Mouse (Mus musculus) heart, postnatal 36 days (tissue): ENCODE data around the gene Bhlhb9. TPM values are rescaled to one million over a fixed set of nuclear protein-coding genes. Genes with fewer than 3 reads are reported as not detected.
"Not testable (repeated sequence)": the region's sequence is repeated elsewhere in the genome, so short reads cannot be mapped to it uniquely, and the experiment has no call there.

Experiments
- DNase-seq, 2 experiments: peaks; one replicate each; pipeline ENCODE4 v3.0.0; 2021 to 2022
- intact Hi-C: fragments of 180-260 bp; cut with DNase I; formaldehyde crosslinking; loops from one replicate; pipeline ENCODE4 v1.15.1; 2025
- total RNA-seq, 2 experiments: library from RNA; stranded (reverse); gene quantifications; 2 replicates each; pipeline ENCODE4 v1.2.3; 2021

Bhlhb9 gene
- total RNA-seq, result 10 to 100 TPM; 10.6 to 17.6 TPM

DNA sequence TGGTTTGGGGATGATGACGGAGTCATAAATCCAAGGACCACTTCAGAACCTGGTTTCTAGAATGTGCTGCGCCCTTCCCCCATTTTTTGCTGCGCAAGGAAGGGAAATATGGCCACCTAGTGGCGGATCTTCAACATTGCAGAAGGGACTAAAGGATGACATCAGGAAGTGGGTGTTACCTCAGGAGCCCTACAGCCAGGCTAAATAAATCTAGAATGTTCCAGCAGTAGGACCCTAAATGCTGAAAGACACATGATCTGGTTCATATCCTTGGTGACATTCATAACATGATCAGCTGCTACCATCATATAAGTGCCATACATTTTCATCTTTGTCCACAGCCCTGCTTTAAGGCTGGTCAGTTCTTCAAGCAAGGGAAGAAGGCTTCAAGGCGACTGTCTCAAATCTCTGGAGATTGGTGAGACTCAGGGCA is at the start of gene Bhlhb9:
Gene Bhlhb9, plus strand, starts transcription at position 383 of the 433 bp plus-strand sequence.
- intact Hi-C loops, result loop anchor here (5.0 kb wide), 2 partner anchors 35 to 230 kb away; no protein-coding TSS in a partner anchor
- DNase-seq, result peak; percentile 22 to 42

DNA sequence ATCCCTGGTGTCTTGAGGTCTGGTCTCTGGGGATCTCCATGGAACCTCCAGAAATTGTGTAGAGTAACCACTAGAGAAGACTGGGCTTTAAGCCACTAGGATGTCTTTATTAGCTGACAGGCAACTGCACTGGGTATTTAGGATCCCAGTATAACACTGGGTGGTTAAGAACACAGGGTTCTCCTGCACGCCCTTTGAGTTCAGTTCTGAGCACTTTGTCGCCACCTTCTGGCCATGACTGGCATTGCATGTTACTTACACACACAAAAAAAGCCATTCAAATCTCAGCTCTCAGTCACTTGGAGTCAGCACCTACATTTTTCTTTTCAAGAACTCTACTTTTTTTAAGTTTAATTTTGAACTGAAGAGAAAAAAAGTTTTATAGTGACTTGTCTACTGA is 44.6 kb upstream of the Bhlhb9 start:
- intact Hi-C loops, result loop anchor here (5.0 to 10.0 kb wide), 2 partner anchors 98 to 186 kb away; no protein-coding TSS in a partner anchor
- DNase-seq, result peak; percentile 62 to 80

DNA sequence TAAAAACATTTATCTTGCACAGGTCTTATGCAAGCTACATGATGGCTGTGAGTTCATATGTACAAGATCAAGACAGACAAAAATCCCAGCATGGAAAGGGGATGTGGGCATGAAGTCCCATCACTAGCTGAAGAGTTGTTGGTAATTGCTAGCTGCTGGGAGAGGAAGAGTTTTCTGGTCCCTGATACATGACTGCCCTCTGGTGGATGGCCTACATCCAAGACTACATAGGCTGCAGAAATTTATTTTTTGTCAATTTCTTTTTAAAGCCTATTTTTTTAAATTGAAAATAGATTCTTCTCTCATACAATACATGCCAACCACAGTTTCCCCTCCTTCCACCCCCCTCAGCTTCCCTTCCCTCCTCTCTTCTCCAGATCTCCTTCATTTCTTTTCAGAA is 35.7 kb upstream of the Bhlhb9 start:
- intact Hi-C loops, result loop anchor here (5.0 kb wide), 1 partner anchor 36 kb away; the partner anchor contains the start of gene Bhlhb9
- DNase-seq, result peak; percentile 13 to 22

DNA sequence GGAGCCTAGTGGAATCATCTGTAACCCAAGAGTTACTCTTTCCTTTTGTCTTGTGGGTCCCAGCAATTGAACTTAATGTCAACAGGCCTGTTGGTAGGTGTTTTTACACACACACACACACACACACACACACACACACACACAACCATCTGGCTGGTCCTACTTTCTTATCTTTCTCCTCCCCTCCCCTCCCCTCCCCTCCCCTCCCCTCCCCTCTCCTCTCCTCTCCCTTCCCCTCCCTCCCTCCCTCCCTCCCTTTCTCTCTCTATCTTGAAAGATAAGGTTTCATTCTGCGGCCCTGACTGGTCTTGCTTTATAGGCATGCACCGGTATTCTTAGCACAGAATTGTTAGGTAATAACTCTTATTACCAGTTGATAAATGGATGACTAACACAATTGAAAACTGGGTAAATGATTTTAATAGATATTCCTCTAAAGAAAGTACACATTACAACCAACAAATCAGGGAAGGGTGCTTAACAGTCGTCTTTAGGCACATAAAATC is 29.3 kb upstream of the Bhlhb9 start:
- intact Hi-C loops, result no loop called here
- DNase-seq, result no peak

DNA sequence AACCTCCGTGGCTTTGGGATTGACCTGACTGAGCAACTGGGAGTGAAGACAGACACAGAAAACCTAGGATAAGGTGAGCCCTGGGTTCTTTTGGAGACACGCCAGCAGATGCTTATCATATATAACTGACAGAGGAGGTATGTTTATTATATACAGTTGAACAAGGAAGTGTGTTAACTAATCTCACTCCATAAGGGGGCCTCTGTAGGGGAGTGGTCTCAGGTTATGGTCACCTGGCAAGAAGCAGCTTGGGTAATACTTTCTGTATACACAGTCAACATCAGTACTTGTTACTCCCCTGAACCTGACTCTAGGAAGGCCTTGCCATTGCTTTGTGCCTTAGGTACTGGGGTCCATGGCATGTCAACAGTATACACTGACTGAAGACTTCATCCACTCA is 28.8 kb upstream of the Bhlhb9 start:
- intact Hi-C loops, result no loop called here

DNA sequence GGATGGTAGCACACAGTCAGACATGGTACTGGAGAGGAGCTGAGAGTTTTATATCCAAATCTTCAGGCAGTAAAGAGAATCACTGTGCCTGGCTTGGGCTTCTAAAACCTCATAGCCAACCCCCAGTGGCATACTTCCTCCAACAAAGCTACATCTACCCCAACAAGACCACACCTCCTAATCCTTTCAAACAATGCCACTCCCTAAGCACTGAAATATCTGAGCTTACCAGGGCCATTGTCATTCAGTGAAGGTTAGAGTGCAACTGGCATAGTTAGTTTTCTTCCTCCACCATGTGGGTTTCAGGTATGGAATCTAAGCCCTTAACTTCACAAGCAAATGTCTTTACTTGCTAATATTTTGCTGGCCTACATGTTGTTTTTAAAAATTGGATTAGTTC is 5.9 kb upstream of the Bhlhb9 start:
- intact Hi-C loops, result no loop called here
- DNase-seq, result no peak

More for the DNA sequence above, 28.8 kb upstream of the Bhlhb9 start:
- no peak for DNase-seq

DNA sequence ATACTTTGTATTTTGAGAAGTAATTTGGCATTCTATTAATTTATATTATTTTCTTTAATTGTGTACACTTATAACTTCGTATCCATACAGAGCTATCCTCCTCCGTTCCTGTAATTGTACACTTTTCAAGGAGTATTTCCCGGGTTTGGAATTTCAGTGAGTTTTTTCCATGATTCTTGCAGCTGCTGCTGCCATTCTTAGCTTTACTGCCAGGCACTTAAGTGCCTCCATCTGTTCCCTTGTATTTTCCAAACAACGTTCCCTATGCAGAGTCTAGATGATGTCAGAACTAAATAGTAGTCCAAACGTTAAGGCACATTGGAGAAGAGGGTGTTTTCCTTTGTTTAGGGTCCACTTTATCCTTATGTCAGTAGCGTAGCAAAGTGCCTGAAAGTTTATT is 5.1 kb upstream of the Bhlhb9 start:
- intact Hi-C loops, result no loop called here
- DNase-seq, result no peak

DNA sequence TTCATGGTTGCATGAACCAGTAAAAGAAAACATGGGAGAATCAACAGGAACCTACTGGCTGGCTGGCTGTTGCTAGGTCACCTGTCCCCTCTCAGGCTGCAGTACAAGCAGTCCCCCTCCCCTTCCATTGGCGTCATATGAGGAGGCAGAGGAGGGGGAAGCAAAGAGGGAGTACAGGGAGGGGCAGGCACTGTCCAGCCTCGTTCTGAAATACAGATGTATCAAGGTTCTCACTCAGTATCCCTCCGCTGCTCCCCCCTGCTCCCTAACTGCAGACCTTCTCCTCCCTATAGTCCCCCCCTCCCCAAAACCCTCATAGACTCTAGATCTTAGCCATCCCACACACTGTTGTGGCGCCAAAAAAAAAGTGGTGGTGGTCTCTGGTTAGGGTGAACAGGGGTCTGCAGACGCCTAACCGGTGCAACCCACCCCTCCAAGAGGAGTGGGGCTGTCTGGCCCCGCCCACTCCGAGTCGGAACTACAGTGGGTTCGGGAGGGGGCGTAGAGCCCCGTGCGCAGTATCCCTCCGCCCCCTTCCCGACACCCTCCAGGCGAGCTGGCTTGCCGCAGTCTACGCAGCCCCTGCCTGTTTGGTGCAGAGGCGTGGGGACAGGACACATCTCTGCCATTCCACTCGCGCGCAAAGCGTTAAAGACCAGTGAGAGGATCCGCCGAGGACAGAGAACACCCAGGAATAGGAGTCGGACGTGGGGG is 1.6 kb upstream of the Bhlhb9 start:
- intact Hi-C loops, result loop anchor here (5.0 kb wide), 2 partner anchors 33 to 228 kb away; no protein-coding TSS in a partner anchor
- peak in 1 of 2 experiments; percentile 6 for DNase-seq

DNA sequence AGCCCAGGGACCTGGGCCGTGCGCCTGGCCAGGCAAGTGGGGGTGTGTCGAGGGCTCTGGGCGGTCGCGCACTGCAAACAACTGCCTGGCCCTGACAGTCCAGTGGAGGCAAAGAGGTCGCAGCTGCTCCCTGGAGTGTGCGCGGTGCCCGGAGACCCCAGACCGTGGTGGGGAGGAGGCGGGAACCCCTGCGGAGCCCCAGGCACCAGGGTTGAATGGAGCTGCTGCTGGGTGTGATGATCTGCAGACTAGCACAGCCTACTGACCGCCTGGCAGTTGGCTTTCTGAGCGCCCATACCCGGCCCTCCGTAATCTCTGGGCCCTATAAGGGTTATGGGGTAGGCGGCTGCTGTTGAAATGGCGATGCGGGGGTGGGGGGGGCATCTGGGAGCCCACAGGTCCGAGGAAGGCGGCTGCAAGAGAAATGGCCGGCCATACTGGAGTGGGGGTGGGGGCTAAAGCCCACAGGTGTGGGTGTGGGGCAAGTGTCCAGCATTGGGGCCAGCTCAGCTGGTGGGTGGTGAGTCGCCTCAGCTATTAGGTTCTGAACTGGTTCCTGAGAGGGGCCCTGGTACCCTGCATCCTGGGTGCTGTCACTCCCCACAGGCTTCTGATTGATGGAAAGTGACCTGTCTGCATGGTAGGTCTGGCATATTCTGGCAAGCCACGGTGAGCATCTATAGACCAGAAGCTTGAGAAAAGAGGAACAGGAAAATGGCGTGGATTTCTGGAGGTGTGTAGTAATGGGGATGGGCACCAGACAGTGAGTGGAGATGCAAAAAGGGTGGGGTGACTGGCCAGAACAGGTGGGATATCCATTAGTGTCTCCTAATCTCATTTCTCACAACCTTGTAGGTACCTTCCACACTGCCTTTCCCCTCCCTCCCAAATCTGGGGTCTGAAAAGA is 836 bp upstream of the Bhlhb9 start:
- peak in 1 of 2 experiments; percentile 28 for DNase-seq
- intact Hi-C loops, result loop anchor here (5.0 kb wide), 2 partner anchors 34 to 229 kb away; no protein-coding TSS in a partner anchor

DNA sequence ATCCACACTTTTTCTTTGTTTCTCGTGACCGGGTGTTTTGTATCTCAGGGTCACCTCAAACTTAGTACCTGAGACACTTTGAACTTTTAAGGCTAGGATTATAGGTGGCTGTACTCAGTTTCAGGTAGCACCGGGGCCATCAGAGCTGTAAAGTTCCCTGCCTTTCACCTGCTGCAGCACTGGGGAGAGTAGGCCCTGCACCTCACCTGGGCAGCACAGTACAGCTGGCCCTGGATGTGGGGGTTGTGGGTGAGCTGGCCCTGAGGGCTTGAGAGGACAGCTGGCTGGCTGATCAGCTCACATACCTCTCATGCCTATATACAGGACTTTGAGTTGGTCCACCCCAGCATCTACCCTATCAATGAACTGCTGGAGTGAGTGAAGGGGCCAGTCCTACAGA is 6.8 kb downstream of the Bhlhb9 start:
- intact Hi-C loops, result no loop called here
- DNase-seq, result no peak

DNA sequence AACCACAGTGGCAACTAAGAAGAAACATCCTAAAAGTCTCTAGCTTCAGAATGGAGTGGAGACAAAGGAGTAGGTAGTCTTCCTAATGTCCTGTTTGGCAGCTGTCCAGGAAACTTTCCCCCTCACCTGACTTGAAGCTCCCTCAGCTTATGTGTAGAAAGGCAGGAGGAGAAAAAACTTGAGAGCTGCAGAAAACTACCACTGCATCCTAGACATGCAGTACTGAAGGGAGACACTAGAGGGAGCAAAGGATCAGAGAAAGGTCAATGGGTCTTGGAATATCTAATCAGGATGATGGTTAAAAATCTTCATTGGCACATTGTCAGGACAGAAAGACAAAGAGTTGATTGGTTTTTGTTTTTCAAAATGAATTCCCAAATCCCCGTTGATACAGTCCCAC is 8.4 kb downstream of the Bhlhb9 start:
- peak; percentile 13 to 18 for DNase-seq
- intact Hi-C loops, result loop anchor here (1.0 kb wide), 1 partner anchor 158 kb away; no protein-coding TSS in a partner anchor

DNA sequence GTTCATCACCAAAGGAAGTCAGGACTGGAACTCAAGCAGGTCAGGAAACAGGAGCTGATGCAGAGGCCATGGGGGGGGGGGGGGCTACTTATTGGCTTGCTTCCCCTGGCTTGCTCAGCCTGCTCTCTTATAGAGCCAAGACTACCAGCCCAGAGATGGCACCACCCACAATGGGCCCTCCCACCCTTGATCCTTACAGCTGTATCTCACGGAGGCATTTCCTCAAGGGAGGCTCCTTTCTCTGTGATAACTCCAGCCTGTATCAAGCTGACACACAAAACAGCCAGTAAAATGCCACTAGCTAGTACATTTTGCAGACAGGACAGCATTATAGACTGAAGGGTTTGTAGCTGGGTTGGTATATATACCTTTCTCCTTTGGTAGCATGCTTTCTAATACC is 38.5 kb downstream of the Bhlhb9 start:
- intact Hi-C loops, DNase-seq: not testable (repeated sequence)

DNA sequence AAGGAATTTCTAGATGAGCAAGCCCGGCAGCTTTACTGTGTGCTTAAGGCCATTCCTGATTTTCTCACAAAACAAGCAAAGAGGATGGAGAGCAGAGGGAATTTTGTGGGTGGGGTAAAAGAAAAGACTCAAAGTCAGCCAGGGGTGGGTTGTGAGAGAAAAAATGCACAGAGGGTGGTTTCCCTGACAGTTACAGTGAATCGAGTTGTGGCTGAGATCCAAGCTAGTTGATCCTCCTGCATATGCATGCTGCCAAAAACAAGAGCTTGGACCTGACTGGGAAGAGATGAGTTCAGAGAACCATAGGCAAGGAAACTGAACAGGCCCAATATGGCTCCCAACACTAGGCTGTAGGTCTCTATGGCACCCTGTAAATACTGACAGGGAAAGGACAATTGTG is 40.5 kb downstream of the Bhlhb9 start:
- intact Hi-C loops, result no loop called here
- no peak for DNase-seq

DNA sequence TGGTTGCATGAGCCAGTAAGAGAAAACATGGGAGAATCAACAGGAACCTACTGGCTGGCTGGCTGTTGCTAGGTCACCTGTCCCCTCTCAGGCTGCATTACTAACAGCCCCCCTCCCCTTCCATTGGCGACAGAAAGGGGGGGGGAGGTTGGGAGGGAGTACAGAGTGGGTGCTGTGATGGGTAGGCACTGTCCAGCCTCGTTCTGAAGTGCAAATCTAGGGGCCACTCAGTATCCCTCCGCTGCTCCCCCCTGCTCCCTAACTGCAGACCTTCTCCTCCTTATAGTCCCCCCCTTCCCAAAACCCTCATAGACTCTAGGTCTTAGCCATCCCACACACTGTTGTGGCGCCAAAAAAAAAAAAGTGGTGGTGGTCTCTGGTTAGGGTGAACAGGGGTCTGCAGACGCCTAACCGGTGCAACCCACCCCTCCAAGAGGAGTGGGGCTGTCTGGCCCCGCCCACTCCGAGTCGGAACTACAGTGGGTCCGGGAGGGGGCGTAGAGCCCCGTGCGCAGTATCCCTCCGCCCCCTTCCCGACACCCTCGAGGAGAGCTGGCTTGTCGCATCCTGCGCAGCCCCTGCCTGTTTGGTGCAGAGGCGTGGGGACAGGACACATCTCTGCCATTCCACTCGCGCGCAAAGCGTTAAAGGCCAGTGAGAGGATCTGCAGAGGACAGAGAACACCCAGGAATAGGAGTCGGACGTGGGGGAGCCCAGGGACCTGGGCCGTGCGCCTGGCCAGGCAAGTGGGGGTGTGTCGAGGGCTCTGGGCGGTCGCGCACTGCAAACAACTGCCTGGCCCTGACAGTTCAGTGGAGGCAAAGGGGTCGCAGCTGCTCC is 41.3 kb downstream of the Bhlhb9 start, which contains the start of gene Gprasp2:
Gene Gprasp2, plus strand, starts transcription at position 514 of the 840 bp plus-strand sequence.
- peak; percentile 4 for DNase-seq
- intact Hi-C loops, result not testable (repeated sequence)

DNA sequence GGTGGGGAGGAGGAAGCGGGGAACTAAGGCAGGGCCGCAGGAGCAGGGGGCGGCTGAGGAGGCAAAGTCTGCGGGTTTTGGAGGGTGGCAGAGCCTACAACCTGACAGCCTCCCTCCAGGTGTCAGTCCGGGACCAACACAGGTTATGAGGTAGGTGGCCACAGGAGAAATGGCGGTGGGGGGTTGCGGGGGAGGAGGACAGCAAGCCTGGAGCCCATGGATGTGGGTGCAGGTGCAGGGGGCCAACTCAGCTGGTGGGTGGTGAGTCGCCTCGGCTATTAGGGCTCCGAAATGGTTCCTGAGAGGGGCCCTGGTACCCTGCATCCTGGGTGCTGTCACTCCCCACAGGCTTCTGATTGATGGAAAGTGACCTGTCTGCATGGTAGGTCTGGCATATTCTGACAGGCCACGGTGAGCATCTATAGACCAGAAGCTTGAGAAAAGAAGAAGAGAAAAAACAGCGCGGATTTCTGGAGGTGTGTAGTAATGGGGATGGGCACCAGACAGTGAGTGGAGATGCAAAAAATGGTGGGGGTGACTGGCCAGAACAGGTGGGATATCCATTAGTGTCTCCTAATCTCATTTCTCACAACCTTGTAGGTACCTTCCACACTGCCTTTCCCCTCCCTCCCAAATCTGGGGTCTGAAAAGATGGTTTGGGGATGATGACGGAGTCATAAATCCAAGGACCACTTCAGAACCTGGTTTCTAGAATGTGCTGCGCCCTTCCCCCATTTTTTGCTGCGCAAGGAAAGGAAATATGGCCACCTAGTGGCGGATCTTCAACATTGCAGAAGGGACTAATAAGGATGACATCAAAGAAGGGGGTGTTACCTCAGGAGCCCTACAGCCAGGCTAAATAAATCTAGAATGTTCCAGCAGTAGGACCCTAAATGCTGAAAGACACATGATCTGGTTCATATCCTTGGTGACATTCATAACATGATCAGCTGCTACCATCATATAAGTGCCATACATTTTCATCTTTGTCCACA is 42.3 kb downstream of the Bhlhb9 start:
- DNase-seq, result peak; percentile 2 to 3
- intact Hi-C loops, result not testable (repeated sequence)

DNA sequence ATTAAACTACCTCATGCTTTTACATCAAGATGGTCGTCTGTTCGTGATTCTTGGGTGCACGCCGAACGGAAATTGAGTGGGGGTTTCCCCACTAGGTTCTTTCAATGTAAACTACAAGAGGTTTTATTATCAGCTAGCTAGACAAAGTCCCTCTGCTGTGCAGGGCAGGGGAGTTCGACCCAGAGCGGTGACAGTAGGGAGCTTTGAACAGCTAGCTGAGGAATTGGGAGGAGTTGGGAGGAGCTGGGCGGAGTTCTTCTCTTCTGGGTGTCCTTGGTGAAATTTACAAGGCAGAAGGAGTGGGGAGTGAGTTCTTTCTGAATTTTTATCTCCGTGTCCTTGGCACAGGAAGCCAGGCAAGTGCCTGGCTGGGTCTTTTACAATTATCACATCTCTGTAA is 69.4 kb downstream of the Bhlhb9 start:
- intact Hi-C loops, DNase-seq: not testable (repeated sequence)

DNA sequence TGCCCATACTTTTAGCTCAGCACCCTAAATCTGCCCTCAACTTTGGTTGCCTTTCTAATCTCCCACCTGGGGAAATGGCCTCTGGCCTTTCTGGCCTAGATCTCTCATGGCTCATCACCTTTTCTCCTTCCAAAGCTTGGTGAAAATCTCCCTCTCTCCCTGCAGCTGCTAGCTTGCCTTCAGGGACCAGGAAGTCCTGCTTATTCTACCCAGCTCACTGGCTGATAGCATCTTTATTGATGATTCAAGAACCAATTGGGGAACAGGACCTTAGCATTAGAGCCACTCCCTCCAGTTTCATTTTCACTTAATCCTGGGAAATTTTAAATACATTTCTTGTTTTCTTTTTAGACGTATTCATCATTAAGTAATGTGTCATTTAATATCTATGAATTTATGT is 79.3 kb downstream of the Bhlhb9 start:
- intact Hi-C loops, result no loop called here
- DNase-seq, result no peak

DNA sequence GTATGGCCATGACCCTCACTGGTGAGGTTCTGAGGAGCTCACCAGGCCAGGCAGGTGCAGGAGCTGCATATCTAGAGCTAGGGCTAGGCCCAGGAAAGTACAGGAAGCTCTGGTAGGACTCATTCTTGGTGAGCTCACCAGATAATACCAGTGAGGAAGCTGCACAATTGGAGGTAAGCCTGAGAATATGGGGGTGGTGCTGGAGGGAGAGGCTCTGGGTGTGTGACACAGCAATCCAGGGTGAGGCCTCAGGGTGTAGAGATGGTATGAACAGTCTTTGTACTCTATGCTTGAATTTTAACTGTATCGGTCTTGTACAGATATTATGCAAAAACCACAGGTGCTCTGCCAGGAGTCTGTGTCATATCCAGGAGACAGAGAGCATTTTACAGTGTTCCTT is 82.2 kb downstream of the Bhlhb9 start:
- DNase-seq, result no peak
- intact Hi-C loops, result no loop called here
